In genomic region chr6:140561151-140561916, GRCm38 (mm10) we compare ENCODE assay signal across 17 mouse cellular contexts.
DNase-seq lines count a peak whose midpoint lies in the region; ATAC-seq and TF ChIP-seq lines count a peak whose summit lies in the region.
"Had no signal": no experiment of that assay in that cellular context is flagged by ENCODE, and none has a peak within 500 bp of the region (broad histone marks: within the 10 kb centered on the region; RNA-seq: fewer than 3 reads in every experiment).

No protein-coding gene starts in this region.

- TF ChIP-seq CTCF in cerebellum, adult 2 months (IDR thresholded peaks at IDR 0.05; ENCODE audit: borderline replicate concordance, insufficient read depth, low read depth, low read length) = no peak

- H3K27me3 ChIP-seq in cerebellum, adult 2 months (ENCODE audit: control insufficient read depth, insufficient read depth, low read length) = no peaks in the 10 kb centered on the region
- H3K27me3 ChIP-seq: hindbrain, embryonic 15.5 days had no signal

- H3K27ac ChIP-seq in cerebellum, adult 2 months (ENCODE audit: insufficient read depth, low read length) = no peak overlapping the region
- H3K27ac ChIP-seq: heart, adult 2 months; hindbrain, embryonic 15.5 days; layer of hippocampus, adult 2 months had no signal

- WGBS in cerebellum, adult 2 months = 91% methylated on average over 9 of the region's 9 CpGs

- no peaks in the 10 kb centered on the region for H3K4me1 ChIP-seq in cerebellum, adult 2 months (ENCODE audit: control insufficient read depth, insufficient read depth, low read length)
- H3K4me1 ChIP-seq: hindbrain, embryonic 15.5 days had no signal

- ATAC-seq in CD4-positive, CD25-positive, alpha-beta regulatory T cell, adult 4 months = peak; percentile 89
- peak; percentile 90 for ATAC-seq in activated CD4-positive, CD25-positive, alpha-beta regulatory T cell, adult 4 months
- peak; percentile 85 for ATAC-seq in megakaryocyte progenitor cell, adult 5-6 weeks (replicated peaks; ENCODE audit: poor library complexity)
- ATAC-seq: forebrain, postnatal 0 days had no signal

- DNase-seq in lung, postnatal 25 days (ENCODE audit: low spot score) = peak; percentile 25
- no peak for DNase-seq in lung, postnatal 14 days
- DNase-seq in layer of hippocampus, postnatal 25 days (ENCODE audit: extremely low spot score in 1 of 2, low spot score in 1 of 2) = no peak
- DNase-seq in cerebellum, adult 2 months = no peak
- DNase-seq: cerebellum, adult 8-10 months; embryo, embryonic 11 days; forebrain, postnatal 0 days; heart, adult 2 months; heart, postnatal 10 days; right cerebral cortex, postnatal 25 days; thymus, postnatal 14 days had no signal

- no peak overlapping the region for H3K4me3 ChIP-seq in cerebellum, adult 2 months (replicated peaks; ENCODE audit: insufficient read depth, low read depth, low read length)
- H3K4me3 ChIP-seq: erythroblast, embryonic 14.5 days; heart, adult 2 months; hindbrain, embryonic 15.5 days; layer of hippocampus, adult 2 months had no signal

- no peak for TF ChIP-seq POLR2A in cerebellum, adult 2 months (IDR thresholded peaks at IDR 0.05; ENCODE audit: borderline replicate concordance, insufficient read depth, low read length)
